Mouse (Mus musculus) adrenal gland, postnatal 14 days (tissue): ENCODE results near the gene Smim27. TPM values are rescaled to one million over a fixed set of nuclear protein-coding genes. Genes with fewer than 3 reads are reported as not detected.

ENCODE experiments used
- DNase-seq: peaks from one replicate; pipeline ENCODE4 v3.0.0; 2021; ENCODE audit warnings: mixed read lengths
- total RNA-seq: library from RNA; stranded (reverse); gene quantifications from 2 replicates; pipeline ENCODE4 v1.2.3, GENCODE M21; 2021

Gene Smim27
- total RNA-seq, 1 experiment from 2014 or later, result 34.0 TPM

- DNase-seq, result no peak
Observed at GRCm38 (mm10) chr4:40254385-40255103, 14.8 kb upstream of the Smim27 start.

DNA sequence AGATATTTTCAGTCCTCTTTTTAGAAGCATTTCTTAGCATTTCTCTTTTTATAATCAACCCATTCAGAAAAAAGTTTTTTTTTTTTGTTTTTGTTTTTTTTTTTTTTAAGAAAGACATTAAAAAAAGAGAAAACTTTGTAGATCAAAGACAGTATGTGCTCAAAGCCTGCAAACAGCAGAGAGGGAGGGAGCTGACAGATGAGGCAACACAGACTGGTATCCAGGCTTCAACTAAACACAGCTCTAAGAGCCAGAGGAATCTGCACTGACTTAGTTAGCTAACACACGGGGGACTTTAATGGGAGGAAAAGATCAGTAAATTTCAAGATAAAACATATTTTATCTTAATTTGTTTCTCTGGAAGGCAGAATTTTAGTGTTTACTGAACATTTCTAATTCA, 5.1 kb upstream of the Smim27 start:
- DNase-seq, result no peak

DNA sequence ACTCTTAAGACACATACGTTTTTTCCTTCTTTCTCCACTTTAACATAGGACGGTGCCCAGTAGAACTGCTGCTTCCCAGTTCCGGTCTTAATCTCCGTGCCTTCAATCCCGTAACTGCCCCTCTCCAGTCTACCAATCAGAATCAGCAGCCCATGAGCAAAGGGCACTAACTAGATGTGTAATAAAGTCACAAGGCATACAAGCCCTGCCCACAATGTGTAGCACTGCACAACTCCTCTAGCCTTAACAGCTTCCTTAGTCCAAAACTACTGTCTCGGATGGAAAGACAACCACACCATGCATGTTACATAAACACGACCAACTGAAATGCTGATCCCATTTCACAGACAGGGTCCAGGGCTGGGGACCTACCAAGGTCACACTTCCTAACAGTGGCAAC, 1.7 kb upstream of the Smim27 start:
- peak; percentile 31 for DNase-seq

DNA sequence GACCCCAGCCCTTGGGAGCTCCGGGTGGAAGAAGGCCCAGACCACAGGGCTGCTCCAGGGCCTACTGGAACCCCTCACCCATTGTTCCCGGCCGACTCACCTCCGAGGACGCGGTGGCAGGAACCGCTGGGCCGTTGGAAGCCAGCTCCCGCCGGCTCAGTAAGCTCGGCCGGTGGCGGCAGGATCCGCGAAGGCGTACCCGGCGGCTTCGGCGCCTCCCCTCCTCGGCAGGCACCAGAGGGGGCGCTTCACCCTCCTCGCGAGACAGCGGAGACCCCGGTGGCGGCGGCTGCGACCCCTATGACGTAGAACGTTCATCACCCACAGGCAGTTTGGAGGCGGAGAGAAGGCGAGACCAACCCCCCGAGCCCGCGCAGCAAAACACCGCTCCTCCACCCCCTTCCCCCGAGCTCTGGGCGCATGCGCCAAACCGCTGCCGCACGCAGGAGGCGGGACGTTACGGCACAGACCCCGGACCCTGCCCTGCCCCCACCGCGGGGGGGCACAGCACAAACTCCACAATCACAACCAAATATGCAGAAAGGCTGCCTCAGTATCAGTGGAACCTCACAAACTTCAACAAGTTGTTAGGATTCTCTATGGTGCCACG, 1.1 kb upstream of the Smim27 start:
- DNase-seq, result peak; percentile 97

DNA sequence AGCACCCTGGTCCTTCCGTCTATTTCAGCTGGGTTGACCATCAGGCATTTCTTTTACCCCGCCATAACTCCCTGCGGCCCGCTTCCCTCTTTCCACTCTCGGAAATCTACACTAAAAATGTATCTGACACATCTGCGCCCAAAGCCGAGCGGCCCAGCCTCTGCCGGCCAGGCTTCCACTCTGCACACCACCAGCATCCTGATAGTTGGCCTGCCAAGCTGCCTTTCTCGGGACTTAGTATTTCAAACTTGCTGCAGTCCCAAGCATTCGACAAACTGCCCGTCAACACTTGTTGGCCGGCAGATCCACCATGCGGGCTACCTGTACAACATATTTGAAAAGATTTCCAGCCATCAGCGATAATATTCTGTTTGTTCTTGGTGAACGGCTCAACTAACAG, 544 bp upstream of the Smim27 start:
- DNase-seq, result peak; percentile 48

DNA sequence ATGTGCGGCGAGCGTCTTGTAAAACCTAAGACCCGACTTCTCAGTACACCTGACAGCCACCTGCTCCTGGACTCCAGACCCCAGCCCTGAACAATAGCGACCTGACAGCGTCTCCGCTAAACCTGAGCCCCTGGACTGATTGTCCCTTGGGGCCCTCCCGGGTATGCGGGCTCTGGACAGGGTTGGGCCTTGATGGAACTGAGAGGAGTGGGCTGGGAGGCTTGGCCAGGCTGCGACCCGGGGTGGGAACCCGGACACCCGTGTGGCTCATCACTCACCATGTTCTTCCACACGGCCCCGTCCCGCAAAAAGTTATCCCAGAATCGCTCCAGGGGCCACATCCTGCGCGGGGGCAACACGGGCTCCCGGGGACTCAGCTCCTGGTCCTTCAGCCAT, 9.5 kb downstream of the Smim27 start:
- no peak for DNase-seq

- DNase-seq, result peak; percentile 98
Observed at GRCm38 (mm10) chr4:40279276-40279900, 10.0 kb downstream of the Smim27 start, which contains the start of gene Ndufb6. Gene Ndufb6, minus strand, starts transcription at chr4:40279421.

GRCm38 (mm10) chr4:40285582-40285981, 16.2 kb downstream of the Smim27 start:
- peak; percentile 84 for DNase-seq

DNA sequence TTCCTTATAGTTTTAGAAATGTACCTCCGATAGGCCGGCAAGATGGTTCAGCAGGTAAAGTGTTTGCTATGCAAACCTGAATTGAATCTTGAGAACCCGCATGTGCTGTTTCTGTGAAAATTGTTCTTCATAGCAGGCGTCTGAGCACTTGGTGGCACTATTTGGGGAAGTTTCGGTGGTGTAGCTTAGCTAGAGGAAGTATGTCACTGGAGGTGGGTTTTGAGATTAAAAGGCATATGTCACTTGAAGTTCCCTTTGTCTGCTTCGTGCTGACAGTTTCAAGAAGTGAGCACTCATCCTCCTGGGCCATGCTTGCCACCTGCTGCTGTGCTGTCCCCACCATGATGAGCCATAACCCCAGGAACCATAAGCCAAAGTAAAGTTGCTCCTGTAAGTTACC, 18.0 kb downstream of the Smim27 start:
- no peak for DNase-seq

GRCm38 (mm10) chr4:40289046-40289445, 19.7 kb downstream of the Smim27 start:
- DNase-seq, result no peak

GRCm38 (mm10) chr4:40291511-40291910, 22.1 kb downstream of the Smim27 start:
- peak; percentile 44 for DNase-seq

DNA sequence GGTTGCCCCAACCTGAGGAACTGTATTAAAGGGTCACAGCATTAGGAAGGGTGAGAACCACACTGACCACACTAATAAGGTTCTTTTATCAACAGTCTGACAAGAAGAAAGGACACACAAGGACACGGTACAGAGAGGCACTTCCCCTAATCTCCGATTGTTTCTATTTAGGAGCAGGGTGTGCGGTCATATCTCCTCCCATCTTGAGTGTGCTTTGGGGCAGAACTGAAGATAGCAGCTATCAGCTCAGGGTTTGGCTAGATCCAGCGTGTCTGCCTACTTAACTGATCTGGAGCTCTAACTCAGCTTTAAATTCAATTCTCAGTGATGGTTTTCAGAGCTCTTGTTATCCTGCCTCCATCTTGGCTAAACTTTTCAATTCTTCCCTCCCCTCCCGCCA, 29.8 kb downstream of the Smim27 start:
- no peak for DNase-seq

DNA sequence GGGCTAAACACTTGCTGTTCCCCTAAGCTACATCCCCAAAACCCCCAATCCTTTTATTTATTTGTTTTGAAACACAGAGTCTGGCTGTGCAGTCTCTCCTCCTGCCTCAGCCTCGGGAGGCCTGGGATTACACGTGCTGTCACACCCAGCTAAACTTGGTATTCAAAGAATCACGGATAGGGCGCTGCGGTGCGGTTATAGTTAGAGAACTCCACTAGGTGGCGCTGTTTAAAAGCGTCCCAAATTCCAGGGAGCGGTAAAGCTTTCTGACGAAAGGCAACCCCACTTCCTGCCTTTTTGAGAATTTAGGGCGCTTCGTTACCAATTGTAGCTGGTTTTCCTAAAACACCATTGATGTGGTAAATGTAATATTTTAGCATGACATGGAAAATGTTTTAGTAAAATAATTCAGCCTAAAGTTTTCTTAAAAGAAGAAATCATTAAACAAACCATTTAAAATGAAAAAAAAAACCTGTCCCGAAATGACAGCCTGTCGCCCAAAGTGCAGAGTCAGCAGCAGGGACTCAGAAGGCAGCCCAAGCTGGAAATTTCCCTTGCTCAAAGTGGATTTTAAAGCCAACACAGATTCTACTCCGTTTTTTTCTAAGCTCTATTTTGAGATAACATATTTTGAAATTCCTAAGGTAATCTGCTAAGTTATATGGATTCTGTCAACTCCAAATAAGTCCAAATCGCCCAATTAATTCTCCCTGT, 31.9 kb downstream of the Smim27 start:
- DNase-seq, result peak; percentile 79

DNA sequence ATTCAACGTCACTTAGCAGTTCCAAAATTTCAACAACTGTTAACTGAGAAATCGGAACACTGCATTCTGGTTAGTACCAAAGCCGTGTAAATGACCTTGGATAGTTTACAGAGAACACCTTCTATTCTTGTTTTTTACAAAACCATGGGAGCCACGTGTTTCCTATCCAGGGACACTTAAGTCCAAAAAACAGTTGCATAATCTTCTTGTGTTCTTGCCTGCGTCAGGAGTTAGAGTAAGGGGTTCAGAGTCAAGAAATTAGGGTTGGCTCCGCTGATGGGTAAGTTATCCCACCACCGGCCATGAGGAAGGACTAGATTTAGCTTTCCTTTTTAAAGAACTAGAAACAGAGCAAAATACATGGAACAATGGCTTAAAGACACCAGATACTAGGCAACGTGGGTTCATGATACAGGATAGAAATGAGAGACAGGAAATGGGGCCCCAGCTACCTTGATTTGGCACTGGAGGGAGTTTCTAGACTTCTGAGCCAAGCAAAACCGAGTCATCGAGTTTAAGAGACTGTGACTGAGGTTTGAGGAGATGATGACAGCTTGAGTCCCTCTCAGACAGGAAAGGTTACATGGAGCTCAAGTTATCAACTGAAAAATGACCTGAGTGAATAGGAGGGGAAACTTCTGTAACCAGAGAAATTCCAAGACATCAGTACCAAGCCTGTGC, 33.2 kb downstream of the Smim27 start:
- DNase-seq, result no peak

DNA sequence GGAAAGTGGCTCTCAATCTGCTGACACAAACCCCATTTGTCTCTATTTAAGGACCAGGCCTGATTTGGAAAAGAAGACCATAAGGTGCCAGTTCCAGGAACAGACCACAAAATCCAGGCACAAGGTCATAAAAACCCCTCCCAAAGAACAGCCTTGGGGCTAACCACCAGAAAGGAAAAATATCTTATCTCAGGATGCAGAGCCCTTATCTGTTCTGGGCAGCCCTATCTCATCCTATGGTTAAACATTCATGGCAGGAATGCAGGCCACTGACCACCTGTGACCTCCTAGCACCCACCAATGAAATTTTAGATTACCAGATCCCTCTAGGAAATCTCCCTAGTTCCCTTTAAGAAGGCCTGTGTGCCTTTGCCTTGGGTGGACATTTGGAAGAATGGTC, 40.3 kb downstream of the Smim27 start:
- DNase-seq, result no peak

DNA sequence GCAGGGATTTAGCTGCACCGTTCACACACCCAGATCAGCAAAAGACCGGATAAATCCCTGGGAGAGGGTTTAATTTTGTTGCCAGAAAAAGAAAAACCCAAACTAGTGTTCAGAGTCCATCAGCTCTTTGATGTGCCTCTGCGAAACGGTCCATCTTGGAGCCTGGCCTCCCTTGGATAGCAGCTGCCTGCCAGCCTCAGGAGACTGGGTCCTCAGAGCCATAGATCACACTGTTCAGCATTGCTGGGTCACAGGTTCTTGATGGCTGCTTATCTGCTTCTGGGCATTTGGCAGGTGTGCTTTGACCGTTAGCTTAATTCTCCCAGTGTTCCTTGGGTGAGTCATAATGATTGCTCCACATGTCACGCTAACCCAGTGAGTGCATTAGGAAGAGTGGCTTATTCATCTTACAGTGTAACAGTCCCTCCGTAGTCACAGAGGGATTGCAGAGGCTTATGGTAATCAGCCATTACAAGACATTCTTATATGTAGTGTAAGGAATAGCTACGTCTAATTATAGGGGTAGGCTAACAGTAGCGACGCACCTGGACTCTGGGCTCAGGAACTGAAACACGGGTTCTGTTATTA, 41.5 kb downstream of the Smim27 start:
- no peak for DNase-seq

GRCm38 (mm10) chr4:40312213-40312612, 42.8 kb downstream of the Smim27 start:
- DNase-seq, result no peak

- no peak for DNase-seq
Observed at GRCm38 (mm10) chr4:40313026-40313425, 43.6 kb downstream of the Smim27 start.

- no peak for DNase-seq
Observed at GRCm38 (mm10) chr4:40317404-40317803, 48.0 kb downstream of the Smim27 start.
